Mouse (Mus musculus) olfactory bulb, adult 2 months (tissue): ENCODE data around the gene Llgl2.

Source experiments
- CTCF ChIP-seq: fragments of 200-500 bp; IDR thresholded peaks from 2 replicates; pipeline ENCODE4 v1.5.1; 2012; ENCODE audit warnings: low read depth, mild to moderate bottlenecking, low read length, moderate library complexity; ENCODE audit not compliant: insufficient read depth
- POLR2A ChIP-seq: fragments of 200-500 bp; IDR thresholded peaks from 2 replicates; pipeline ENCODE4 v1.6.1; 2012; ENCODE audit warnings: mild to moderate bottlenecking, low read depth, low read length, moderate library complexity; ENCODE audit not compliant: insufficient read depth

DNA sequence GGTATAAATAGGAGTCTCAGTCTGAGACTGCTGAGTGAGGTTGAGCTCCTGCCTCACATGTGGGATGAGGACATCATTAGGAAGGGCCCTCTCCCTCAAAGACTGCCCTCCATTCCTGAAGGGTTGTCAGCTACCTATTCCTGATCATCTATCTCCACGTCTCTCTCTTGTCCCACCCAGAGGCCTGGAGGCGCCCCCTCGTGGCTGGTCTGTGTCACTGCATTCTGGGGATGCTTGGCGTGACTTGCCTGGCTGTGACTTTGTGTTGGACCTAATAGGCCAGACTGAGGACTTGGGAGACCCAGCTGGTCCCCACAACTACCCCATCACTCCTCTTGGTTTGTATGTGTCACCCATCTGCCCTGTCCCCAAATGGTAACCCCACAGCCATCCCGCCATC lies 57.2 kb downstream of the Llgl2 start:
- TF ChIP-seq CTCF = no peak; the same call in 1 of the 2 replicates
- no peak for TF ChIP-seq POLR2A
